Mouse (Mus musculus) neural tube, embryonic 12.5 days (tissue): ENCODE measurements around the gene Zic1. TPM values are rescaled to one million over a fixed set of nuclear protein-coding genes. Genes with fewer than 3 reads are reported as not detected.

Experiments
- ATAC-seq: fragments of 200-750 bp; cut with Nextera tagmentation; 2 replicates; pipeline ENCODE4 v1.8.0; 2017; ENCODE audit warnings: low read depth, mild to moderate bottlenecking, moderate TSS enrichment, moderate library complexity; ENCODE audit not compliant: low FRiP score
- H3K27ac ChIP-seq: fragments of 300-500 bp; sonication (generic); 2 replicates; pipeline ENCODE4 v1.5.1; 2016
- H3K27me3 ChIP-seq: fragments of 300-500 bp; sonication (generic); replicated peaks from 2 replicates; pipeline ENCODE4 v1.6.1; 2016; ENCODE audit warnings: mild to moderate bottlenecking
- H3K36me3 ChIP-seq: fragments of 300-500 bp; sonication (generic); 2 replicates; pipeline ENCODE4 v1.6.1; 2016; ENCODE audit warnings: mild to moderate bottlenecking
- H3K4me1 ChIP-seq: fragments of 300-500 bp; sonication (generic); 2 replicates; pipeline ENCODE4 v1.6.1; 2016
- H3K4me2 ChIP-seq: fragments of 300-500 bp; sonication (generic); replicated peaks from 2 replicates; pipeline ENCODE4 v1.6.1; 2016; ENCODE audit warnings: mild to moderate bottlenecking
- H3K4me3 ChIP-seq: fragments of 300-500 bp; sonication (generic); 2 replicates; pipeline ENCODE4 v1.5.1; 2016
- H3K9ac ChIP-seq: fragments of 300-500 bp; sonication (generic); 2 replicates; pipeline ENCODE4 v1.6.1; 2016; ENCODE audit warnings: mild to moderate bottlenecking
- H3K9me3 ChIP-seq: fragments of 300-500 bp; sonication (generic); 2 replicates; pipeline ENCODE4 v1.6.1; 2016; ENCODE audit warnings: mild to moderate bottlenecking
- WGBS: fragments of 180-500 bp; shearing (Covaris S2); methylation state at CpG from one replicate; pipeline ENCODE4 v1.1.7; 2016; 5-methylcytosine and 5-hydroxymethylcytosine counted together
- polyA plus RNA-seq: library from polyadenylated mRNA; unstranded; fragments of >200 nt; fragmentation: Nextera tagmentation; extraction: Ambion mirVana; gene quantifications from 2 replicates; pipeline ENCODE4 v1.2.1, GENCODE M21; 2016

Gene Zic1
- polyA plus RNA-seq, result 19.0 and 19.9 TPM in 2 replicates

DNA sequence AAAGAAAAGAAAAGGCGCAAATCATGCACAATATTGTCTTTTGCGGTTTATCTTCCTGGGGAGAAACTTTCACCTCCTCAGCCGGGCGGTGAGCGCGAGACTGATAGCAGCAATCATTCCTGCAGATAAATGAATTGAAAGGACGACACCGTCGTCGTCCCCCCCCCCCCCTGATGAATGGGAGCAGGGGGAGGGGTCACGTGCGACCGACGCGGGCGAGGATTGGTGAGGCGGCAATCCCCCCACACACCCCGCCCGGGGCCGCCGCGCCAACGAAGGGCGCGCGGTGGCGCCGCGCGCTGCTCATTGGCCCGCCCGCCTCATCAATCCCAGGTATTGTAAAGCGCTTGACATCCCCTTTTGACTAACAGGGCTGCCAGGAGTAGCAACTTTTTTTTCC is at the start of gene Zic1:
Gene Zic1, minus strand, starts transcription at position 147 of the 400 bp plus-strand sequence.
- H3K27ac ChIP-seq, result peak within 1 kb of the TSS; percentile 98
- H3K9ac ChIP-seq, result peak within 1 kb of the TSS; percentile 98
- peak within 1 kb of the TSS; percentile 60 for H3K4me2 ChIP-seq
- no peaks in the 10 kb centered on the region; the same call in 1 of the 2 replicates for H3K4me1 ChIP-seq
- peaks cover 12% of the 10 kb centered on the region; the same call in 1 of the 2 replicates for H3K36me3 ChIP-seq
- no peaks in the 10 kb centered on the region for H3K9me3 ChIP-seq
- 0% methylated on average over 33 of the region's 33 CpGs for WGBS
- H3K4me3 ChIP-seq, result peak within 1 kb of the TSS; percentile 82
- peaks cover 37% of the 10 kb centered on the region for H3K27me3 ChIP-seq
- ATAC-seq, result peak; percentile 83

DNA sequence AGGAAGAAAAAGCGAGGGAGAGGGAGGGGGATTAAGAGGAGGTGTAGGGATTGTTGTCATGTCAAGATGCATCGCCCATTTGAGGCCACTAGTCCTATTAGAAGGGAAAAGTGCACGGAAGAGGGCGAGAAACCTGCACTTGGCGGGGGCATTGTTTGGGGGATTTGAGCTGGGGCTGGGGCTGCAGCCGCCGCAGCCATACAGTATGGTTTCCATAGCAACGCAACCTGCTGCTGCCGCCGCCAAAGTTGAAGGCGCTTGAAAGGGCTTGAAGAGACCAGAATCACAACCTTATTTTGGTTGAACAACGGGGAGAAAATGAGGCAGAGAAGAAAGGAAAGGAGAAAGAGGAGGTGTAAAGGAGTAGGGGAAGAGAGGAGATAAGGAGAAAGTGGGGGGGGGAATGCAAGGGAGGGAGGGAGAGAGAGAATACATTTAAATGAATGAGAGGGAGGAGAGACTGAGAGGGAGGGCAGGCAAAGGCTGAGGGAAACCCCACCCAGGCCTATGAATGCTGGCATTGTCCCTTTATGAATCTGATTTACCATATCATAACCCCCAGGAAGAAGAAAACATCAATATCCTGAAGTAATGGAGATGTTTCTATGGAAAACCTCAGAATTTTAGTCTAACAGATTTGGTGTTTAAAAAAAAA is 48.5 kb upstream of the Zic1 start:
- H3K27me3 ChIP-seq, result peaks cover 66% of the 10 kb centered on the region
- H3K9me3 ChIP-seq, result no peaks in the 10 kb centered on the region
- H3K9ac ChIP-seq, result no peak overlapping the region
- no peak overlapping the region for H3K27ac ChIP-seq
- WGBS, result under 1% methylated on average over 12 of the region's 12 CpGs
- ATAC-seq, result peak; percentile 80
- peak overlapping the region; percentile 45 for H3K4me2 ChIP-seq
- H3K4me3 ChIP-seq, result no peak overlapping the region
- H3K36me3 ChIP-seq, result no peaks in the 10 kb centered on the region
- H3K4me1 ChIP-seq, result peaks cover 14% of the 10 kb centered on the region

DNA sequence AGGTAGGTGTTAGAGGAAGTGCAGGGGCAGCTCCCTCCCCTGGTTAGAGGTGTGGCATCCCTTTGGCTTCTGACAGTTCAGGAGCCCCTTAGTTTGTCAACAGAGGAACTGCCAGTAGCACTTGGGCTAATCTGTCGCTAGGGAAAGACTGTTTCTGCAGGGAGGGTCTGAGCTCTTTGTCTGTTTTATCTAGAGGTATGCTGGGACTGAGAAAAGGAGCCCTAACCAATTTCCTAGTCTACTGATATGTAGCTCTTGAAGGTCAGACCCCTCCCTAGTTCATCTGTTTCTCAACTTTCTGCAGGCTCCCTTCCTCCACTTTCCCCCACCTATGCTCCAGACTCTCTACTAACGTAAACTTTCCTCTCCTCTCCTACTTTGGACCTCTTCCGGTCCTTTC is 44.2 kb upstream of the Zic1 start:
- no peak for ATAC-seq
- H3K4me1 ChIP-seq, result peaks cover 14% of the 10 kb centered on the region
- H3K9ac ChIP-seq, result no peak overlapping the region
- no peak overlapping the region for H3K4me3 ChIP-seq
- H3K9me3 ChIP-seq, result no peaks in the 10 kb centered on the region
- H3K36me3 ChIP-seq, result no peaks in the 10 kb centered on the region
- peak overlapping the region; percentile 43 for H3K4me2 ChIP-seq
- WGBS, result 4% methylated on average over 3 of the region's 3 CpGs
- H3K27me3 ChIP-seq, result peaks cover 63% of the 10 kb centered on the region
- H3K27ac ChIP-seq, result no peak overlapping the region

DNA sequence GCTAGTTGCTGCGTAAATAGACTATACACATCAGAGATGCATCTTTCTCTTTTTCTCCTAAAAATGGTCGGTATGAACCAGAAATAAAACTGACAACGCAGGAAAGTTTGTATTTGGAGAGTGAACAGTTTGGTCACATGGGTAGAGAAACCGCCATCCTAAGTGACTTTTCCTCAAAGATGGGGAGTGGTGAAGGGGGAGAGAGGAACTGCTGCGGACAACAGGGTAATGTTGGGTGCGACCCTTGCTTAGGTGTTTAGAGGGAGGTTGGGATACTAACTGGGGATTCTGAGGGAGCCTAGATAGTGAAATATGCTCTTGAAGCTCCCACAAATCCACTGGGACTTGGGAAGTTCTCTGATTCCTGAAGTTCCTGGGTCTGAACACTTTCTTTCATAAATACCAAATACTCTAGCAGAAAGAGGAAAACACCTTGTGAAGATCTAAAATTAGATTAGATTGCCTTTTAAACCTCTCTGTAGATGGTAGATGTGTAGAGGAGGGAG is 40.7 kb upstream of the Zic1 start:
- H3K27ac ChIP-seq, result no peak overlapping the region
- WGBS, result 2% methylated on average over 6 of the region's 6 CpGs
- 0 out of 2 replicates have a peak overlapping the region, but pooled peaks have one; percentile 55 for H3K9ac ChIP-seq
- 0 out of 2 replicates have a peak, but pooled peaks cover 7% of the 10 kb centered on the region for H3K4me1 ChIP-seq
- no peaks in the 10 kb centered on the region for H3K36me3 ChIP-seq
- H3K4me2 ChIP-seq, result peak overlapping the region; percentile 53
- H3K27me3 ChIP-seq, result peaks cover 72% of the 10 kb centered on the region
- no peak for ATAC-seq
- peak overlapping the region; percentile 24; the same call in 1 of the 2 replicates for H3K4me3 ChIP-seq
- no peaks in the 10 kb centered on the region for H3K9me3 ChIP-seq

DNA sequence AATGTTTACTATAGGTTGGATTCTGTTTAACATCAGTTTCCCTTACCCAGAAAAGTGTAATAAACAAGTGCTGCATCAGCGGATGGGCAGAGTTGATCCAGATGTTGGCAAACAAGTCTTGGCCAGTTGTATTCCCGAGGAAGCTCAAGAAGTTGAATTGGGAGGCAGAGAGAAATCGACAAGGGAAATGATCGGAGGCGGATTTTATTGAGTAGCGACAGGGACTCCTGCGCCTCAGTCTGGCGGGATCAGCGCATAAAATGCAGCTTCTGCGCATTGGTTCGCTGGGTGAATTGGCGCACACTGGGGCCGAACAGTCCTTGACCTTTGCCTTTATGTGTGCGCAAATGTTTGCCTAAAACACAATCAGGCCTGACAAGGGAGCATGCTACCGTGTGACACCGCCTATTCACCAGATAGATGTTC is 40.2 kb upstream of the Zic1 start:
- WGBS, result under 1% methylated on average over 16 of the region's 16 CpGs
- no peaks in the 10 kb centered on the region for H3K9me3 ChIP-seq
- H3K27me3 ChIP-seq, result peaks cover 77% of the 10 kb centered on the region
- H3K4me2 ChIP-seq, result peak overlapping the region; percentile 53
- 0 out of 2 replicates have a peak, but pooled peaks cover 7% of the 10 kb centered on the region for H3K4me1 ChIP-seq
- H3K4me3 ChIP-seq, result peak overlapping the region; percentile 24
- H3K9ac ChIP-seq, result peak overlapping the region; percentile 55
- no peak overlapping the region for H3K27ac ChIP-seq
- ATAC-seq, result peak; percentile 39; the same call in 1 of the 2 replicates
- H3K36me3 ChIP-seq, result no peaks in the 10 kb centered on the region

DNA sequence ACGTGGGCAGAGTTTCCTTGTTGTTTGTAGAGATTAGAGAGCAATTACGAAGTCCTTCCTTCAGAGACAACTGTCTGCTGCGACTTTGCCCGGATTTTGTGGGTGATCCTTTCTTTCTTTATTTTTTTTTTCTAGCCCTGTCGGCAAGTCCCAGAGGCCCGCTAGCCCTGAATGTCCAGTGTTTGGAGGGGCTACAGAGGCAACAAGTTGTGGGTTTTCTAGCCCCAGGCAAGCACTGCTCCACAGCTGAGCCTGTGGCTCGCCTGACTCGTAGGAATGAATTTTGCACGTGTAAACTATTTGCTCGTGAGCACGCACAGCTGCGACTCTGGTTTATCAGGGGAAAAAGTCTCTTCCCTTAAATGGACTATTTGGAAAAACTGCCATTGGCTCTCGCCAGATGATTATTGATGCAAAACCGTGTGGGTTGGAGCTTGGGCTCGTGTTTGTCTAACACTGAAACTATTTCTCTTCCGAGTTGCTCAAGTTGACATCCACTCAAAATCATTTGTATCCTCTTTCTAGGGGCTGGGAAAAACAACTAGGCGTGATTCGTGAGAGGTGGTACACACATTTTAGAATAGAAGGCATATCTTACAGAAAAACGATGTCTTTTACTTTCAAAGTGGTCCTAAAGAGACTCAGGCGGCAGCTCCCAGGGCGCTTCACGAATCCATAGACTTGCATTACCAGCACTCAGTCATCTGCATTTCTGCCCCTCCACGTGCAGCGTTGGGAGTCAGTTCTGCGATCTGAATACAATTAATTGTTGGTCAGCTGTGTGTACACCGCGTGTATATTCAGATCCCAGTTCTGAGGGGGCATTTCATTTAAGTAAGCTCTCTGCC is 39.5 kb upstream of the Zic1 start:
- H3K4me2 ChIP-seq, result peak overlapping the region; percentile 53
- WGBS, result under 1% methylated on average over 27 of the region's 27 CpGs
- H3K9me3 ChIP-seq, result no peaks in the 10 kb centered on the region
- H3K36me3 ChIP-seq, result no peaks in the 10 kb centered on the region
- H3K27me3 ChIP-seq, result peaks cover 77% of the 10 kb centered on the region
- peak overlapping the region; percentile 24 for H3K4me3 ChIP-seq
- H3K27ac ChIP-seq, result 0 out of 2 replicates have a peak overlapping the region, but pooled peaks have one; percentile 62
- ATAC-seq, result 0 out of 2 replicates have a peak, but pooled peaks have one; percentile 2
- peak overlapping the region; percentile 55 for H3K9ac ChIP-seq
- 0 out of 2 replicates have a peak, but pooled peaks cover 6% of the 10 kb centered on the region for H3K4me1 ChIP-seq

DNA sequence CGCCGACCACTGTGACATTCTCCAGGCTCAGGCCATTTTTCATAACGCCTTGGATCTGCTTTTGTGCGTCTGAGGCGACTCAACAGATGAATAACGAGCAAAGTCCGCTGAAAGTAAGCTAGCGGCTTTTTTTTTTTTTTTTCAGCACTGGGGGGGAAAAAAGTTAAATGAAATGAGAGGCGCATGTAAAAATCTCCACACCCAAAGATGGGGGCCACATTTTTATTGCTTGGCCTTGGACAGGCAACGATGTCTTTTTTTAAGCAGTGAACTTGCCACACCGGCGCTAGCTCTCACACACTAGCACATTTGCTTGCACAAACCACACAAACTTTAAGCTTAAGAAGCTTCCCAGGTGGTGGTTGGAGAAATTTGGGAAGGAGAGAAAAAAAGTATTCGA is 38.6 kb upstream of the Zic1 start:
- no peak overlapping the region for H3K27ac ChIP-seq
- no peaks in the 10 kb centered on the region for H3K9me3 ChIP-seq
- no peaks in the 10 kb centered on the region for H3K4me1 ChIP-seq
- no peak overlapping the region for H3K4me3 ChIP-seq
- peaks cover 78% of the 10 kb centered on the region for H3K27me3 ChIP-seq
- H3K9ac ChIP-seq, result no peak overlapping the region
- under 1% methylated on average over 13 of the region's 13 CpGs for WGBS
- H3K36me3 ChIP-seq, result no peaks in the 10 kb centered on the region
- H3K4me2 ChIP-seq, result peak overlapping the region; percentile 53
- no peak for ATAC-seq

DNA sequence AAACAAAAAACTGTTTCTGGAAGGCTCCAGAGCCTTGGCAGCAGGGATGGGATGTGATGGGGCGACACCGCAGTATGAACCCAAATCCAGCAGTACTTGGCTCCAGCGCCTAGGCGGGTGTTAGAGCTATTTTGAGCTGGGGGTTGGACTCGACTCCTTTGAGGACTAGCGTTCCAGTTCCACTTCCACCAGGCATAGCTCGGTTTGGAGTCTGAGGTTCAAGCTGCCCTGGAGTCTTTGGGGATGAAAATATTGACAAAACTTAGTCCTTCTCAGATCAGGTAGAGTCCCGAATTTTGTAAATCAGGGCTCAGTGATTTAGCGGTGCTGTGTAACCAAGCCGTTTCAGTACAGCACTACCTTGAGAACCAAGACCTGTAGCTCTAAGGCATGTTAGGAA is 35.9 kb upstream of the Zic1 start:
- H3K27ac ChIP-seq, result no peak overlapping the region
- H3K4me2 ChIP-seq, result no peak overlapping the region
- 4% methylated on average over 10 of the region's 10 CpGs for WGBS
- no peaks in the 10 kb centered on the region for H3K9me3 ChIP-seq
- H3K4me1 ChIP-seq, result 0 out of 2 replicates have a peak, but pooled peaks cover 2% of the 10 kb centered on the region
- no peaks in the 10 kb centered on the region for H3K36me3 ChIP-seq
- peaks cover 87% of the 10 kb centered on the region for H3K27me3 ChIP-seq
- ATAC-seq, result no peak
- H3K9ac ChIP-seq, result no peak overlapping the region
- H3K4me3 ChIP-seq, result no peak overlapping the region

DNA sequence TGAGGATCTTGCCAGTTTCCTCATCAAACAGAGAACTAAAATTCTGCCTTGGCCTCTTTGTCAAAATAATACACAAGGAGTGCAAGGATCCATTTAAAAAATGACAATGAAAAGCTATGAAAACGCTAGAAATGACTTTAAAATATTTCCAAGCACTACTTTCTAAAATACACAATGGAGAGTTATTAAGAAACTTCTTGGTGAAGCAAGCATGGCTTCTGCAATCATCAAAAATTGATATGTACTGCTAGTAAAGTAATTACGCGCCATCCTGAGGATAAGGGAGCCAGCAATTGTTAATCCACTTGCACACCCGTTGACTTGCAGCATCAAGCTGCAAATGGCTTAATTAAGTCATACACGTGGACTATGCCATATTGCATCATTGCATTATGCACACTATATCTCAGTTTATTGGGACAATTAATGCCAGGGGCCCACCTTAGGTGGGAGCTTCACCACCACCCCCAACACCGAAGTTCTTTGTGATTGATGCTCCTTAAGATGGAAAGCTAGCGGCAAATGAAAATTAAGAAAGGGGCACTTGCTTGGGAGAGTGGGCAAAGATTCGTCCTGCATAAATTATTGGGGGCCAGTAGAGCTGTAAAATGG is 35.0 kb upstream of the Zic1 start:
- H3K27ac ChIP-seq, result no peak overlapping the region
- ATAC-seq, result no peak
- H3K4me2 ChIP-seq, result no peak overlapping the region
- H3K9ac ChIP-seq, result no peak overlapping the region
- H3K4me3 ChIP-seq, result no peak overlapping the region
- no peaks in the 10 kb centered on the region for H3K9me3 ChIP-seq
- H3K27me3 ChIP-seq, result peaks cover 80% of the 10 kb centered on the region
- no peaks in the 10 kb centered on the region for H3K36me3 ChIP-seq
- WGBS, result 9% methylated on average over 8 of the region's 8 CpGs
- H3K4me1 ChIP-seq, result 0 out of 2 replicates have a peak, but pooled peaks cover 2% of the 10 kb centered on the region

DNA sequence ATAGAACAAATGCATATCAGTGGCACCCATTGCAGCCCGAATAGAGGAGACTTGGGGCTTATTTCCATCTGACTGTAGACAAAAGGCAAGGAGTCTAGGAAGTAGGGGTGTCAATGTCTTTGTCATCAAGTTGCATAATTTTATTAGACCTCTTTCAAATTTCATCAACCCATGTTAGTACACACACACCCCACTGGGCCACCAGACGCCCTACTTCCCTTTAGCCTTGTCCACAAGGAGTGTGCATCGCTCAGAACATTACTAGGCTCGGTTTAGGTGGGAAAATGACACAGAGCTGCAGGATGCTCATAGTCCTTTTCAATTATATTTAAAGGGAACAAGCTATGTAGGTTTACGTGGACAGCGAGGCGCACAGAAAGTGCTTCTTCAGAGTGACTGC is 34.4 kb upstream of the Zic1 start:
- Histone ChIP-seq H3K36me3 (no peaks in the 10 kb centered on the region), H3K27me3 (peaks cover 77% of the 10 kb centered on the region), H3K4me3 (no peak overlapping the region), H3K9me3 (no peaks in the 10 kb centered on the region), H3K27ac (no peak overlapping the region), H3K4me2 (no peak overlapping the region), H3K9ac (no peak overlapping the region), H3K4me1 (0 out of 2 replicates have a peak, but pooled peaks cover 2% of the 10 kb centered on the region)
- WGBS, result 16% methylated on average over 7 of the region's 7 CpGs
- no peak for ATAC-seq

DNA sequence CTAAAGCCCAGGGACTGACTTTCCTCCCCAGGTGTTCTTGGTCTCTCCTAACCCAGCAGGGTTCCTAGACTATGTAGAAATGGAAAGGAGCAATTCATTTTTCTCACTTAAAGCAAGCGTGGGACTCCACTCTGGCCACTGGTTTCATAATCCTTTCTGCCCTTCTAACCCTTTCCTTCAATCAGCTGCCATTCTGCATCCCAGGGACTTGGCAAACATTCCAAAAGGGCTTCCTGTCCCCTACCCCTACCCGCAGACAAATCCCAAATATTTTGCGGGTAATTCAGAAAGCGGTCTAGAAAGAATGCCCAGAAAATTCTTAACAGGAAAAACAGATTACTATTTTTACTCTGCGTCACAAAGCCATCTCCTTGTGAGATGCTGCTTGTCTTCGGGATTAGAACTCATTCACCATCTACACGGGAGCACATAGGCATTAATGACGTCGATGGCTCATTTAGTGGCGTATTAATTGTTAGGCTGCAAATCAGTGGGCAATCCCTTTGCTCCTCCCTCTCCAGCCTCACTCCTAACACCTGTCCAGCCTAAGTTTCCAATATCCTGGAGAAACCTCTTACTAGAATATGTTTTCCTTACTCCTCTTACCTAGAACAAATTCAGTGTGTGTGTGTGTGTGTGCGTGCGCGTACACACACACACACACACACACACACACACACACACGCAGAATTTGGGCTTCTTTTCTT is 29.6 kb upstream of the Zic1 start:
- WGBS, result 6% methylated on average over 14 of the region's 14 CpGs
- Histone ChIP-seq H3K27ac (no peak overlapping the region), H3K4me1 (peaks cover 7% of the 10 kb centered on the region), H3K4me2 (peak overlapping the region; percentile 12), H3K4me3 (no peak overlapping the region), H3K27me3 (peaks cover 78% of the 10 kb centered on the region), H3K9ac (no peak overlapping the region), H3K36me3 (no peaks in the 10 kb centered on the region), H3K9me3 (no peaks in the 10 kb centered on the region)
- no peak for ATAC-seq
